Mouse (Mus musculus) adrenal gland, postnatal 4 days (tissue): ENCODE results near the gene Srsf5. TPM values are rescaled to one million over a fixed set of nuclear protein-coding genes. Genes with fewer than 3 reads are reported as not detected.

ENCODE experiments used
- DNase-seq, 2 experiments: peaks; one replicate each; pipeline ENCODE4 v3.0.0; 2021 to 2022; ENCODE audit warnings: low spot score in 2 of 2, mixed read lengths in 2 of 2
- total RNA-seq, 2 experiments: library from RNA; stranded (reverse); gene quantifications; 2 replicates each; pipeline ENCODE4 v1.2.3; 2021

Gene Srsf5
- total RNA-seq, 2 experiments from 2014 or later: 590 to 658 TPM

GRCm38 (mm10) chr12:80992540-80993122, 47.3 kb downstream of the Srsf5 start:
- DNase-seq: no peak

DNA sequence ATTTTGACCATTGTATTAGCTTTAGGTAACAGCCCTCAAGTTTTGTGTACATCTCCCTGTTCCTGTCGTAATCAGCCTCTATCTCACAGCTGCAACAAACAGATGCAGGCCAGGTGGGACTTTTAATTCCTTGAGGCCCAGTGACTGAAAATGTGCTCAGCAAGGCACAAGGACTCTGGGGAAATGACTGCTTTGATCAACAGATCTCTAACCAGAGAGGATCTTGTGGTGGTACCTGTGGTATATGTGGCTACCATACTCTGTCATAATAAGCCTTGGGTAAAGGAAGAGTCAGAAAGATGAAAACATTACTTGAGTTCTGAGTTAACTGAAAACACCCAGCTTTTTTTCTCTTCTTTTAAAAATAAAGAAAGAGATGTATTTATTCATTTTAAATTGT, 48.5 kb downstream of the Srsf5 start:
- DNase-seq: no peak

GRCm38 (mm10) chr12:80995326-80995725, 50.0 kb downstream of the Srsf5 start:
- DNase-seq: no peak

- no peak for DNase-seq
Measured at GRCm38 (mm10) chr12:80997652-80998051, 52.3 kb downstream of the Srsf5 start.

GRCm38 (mm10) chr12:80998528-80999221, 53.4 kb downstream of the Srsf5 start:
- no peak for DNase-seq

Other genes with a start within 250 kb of the Srsf5 start
- under 1 TPM; 0.20 to 0.28 TPM for gene Ccdc177, start 184.8 kb upstream of the Srsf5 start, total RNA-seq
- gene Susd6, start 155.0 kb upstream of the Srsf5 start, total RNA-seq: 10 to 100 TPM; 48.4 to 51.0 TPM
- 10 to 100 TPM in 1 of 2 experiments, 1 to 10 TPM in 1; 2.1 to 33.7 TPM for gene Slc10a1, start 23.2 kb downstream of the Srsf5 start, total RNA-seq
- gene Smoc1, start 81.3 kb downstream of the Srsf5 start, total RNA-seq: 10 to 100 TPM; 86.0 to 89.7 TPM